Mouse (Mus musculus) lung, postnatal 0 days (tissue): ENCODE measurements around the gene Flrt2.

ENCODE experiments used
- CTCF ChIP-seq: IDR thresholded peaks from 2 replicates; pipeline ENCODE4 v1.5.1; 2016; ENCODE audit warnings: antibody characterized with exemption, mild to moderate bottlenecking
- EP300 ChIP-seq: IDR thresholded peaks from 2 replicates; pipeline ENCODE4 v1.6.1; 2016; ENCODE audit warnings: antibody characterized with exemption, mild to moderate bottlenecking, control low read depth

GRCm38 (mm10) chr12:95749248-95749647 lies 57.2 kb downstream of the Flrt2 start:
- TF ChIP-seq EP300 (peak; percentile 58), CTCF (no peak)
